Mouse (Mus musculus): ENCODE results near the gene Pkdrej.
"Not testable (repeated sequence)": the region's sequence is repeated elsewhere in the genome, so short reads cannot be mapped to it uniquely, and the experiment has no call there.

Pkdrej gene

DNA sequence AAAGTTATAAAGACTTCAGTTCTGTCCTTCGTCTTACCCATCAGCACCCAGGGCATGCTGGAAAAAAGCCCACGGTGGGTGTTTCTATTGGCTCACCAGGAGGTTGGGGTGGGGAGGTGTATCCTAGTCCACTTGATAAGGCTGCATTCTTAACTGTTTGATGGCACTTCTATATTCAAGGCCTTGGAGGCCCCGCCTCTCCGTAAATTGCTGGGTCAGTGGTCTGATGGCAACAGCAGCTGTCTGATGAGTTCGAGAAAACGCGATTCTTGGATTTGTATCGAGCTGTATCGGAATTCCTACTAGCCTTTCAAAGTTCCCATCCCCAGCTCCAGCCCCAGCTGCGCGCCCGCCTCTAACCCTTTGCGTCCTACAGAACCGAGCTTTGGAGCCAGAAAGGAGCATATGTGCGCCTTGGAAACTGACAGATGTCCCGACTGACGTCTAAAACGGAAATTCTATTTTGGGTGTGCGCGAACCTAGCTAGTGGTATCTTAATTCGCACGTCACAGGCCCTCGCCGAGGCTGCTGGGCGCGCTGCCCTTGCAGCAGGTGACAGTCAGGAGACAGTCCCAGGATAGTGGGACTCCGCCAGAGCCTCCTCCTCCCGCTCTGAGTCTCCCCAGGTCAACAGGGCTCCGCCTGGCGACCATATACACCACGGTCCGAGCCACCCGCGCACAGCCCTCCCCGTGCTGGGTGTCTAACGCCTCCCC lies 10.6 kb downstream of the Pkdrej start:
- in situ Hi-C loops (cut with MboI, MseI) = loop anchor here (5.0 kb wide), 1 partner anchor 94 kb away; no protein-coding TSS in a partner anchor

DNA sequence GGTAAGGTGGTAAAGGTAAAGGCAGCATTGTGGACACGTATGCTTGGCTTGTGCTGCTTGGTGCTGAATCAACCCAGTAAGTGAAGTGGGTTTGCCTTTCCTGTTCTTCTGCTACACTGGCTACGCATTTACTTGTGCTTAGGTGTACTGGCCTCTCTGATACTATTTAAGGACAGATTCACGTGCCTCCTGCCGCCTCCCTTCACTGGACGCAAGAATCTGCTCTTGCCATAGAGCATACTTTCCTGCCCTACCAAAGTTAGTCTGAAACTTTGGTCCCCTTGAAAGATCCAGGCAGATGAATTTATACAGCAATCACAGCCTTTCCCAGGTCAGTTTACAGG lies 11.1 kb downstream of the Pkdrej start:
- in situ Hi-C loops (cut with MboI, MseI) = loop anchor here (5.0 kb wide), 1 partner anchor 93 kb away; no protein-coding TSS in a partner anchor

DNA sequence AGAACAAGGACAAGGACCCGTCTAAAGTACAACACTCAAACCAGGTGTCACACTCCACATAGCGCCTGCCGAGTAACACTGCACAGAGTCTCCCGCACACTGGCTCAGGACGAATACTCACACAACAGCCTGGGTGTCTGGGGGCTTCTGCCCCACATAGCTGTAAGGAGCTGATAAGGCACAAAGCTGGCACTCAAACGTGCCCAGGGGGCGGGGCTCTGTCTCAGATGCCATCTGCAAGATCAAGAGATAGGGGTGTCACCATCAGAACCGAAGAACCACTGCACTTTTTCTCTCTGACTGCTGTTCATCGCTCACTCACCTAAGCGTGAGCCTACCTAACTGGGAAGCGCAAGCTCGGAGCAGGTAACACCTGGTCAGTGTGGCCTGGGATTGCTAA lies 12.4 kb downstream of the Pkdrej start:
- in situ Hi-C loops (cut with MboI, MseI) = no loop called here

GRCm38 (mm10) chr15:85808434-85808833 lies 13.1 kb downstream of the Pkdrej start:
- in situ Hi-C loops (cut with MboI, MseI) = no loop called here

GRCm38 (mm10) chr15:85808031-85808430 lies 13.5 kb downstream of the Pkdrej start:
- in situ Hi-C loops (cut with MboI, MseI) = no loop called here

- in situ Hi-C loops (cut with MboI, MseI) = no loop called here
Measured at GRCm38 (mm10) chr15:85807404-85807803, 14.1 kb downstream of the Pkdrej start.

GRCm38 (mm10) chr15:85806886-85807285 lies 14.6 kb downstream of the Pkdrej start:
- in situ Hi-C loops (cut with MboI, MseI) = no loop called here

DNA sequence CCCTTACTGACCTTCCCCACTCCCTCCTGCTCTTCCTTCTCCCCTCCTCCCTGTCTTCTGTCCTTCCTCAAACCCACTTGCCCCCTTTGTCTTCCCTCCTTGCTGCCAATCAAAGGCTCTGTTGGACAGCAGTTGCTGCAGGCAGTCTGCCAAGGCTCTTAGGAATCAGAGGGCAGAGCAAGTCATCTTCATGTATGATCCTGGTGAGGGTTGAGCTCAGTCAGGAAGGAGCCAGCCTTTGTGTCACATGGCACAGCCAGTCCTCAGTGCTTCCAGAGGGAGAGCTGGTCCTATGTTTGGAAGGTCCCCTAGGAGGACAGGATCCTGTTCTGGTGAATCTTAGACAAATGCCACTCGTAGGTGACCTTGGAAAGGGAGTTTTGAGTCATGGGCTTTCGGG lies 18.6 kb downstream of the Pkdrej start:
- in situ Hi-C loops (cut with MboI, MseI) = no loop called here

GRCm38 (mm10) chr15:85798676-85799075 lies 22.9 kb downstream of the Pkdrej start:
- in situ Hi-C loops (cut with MboI, MseI) = no loop called here

DNA sequence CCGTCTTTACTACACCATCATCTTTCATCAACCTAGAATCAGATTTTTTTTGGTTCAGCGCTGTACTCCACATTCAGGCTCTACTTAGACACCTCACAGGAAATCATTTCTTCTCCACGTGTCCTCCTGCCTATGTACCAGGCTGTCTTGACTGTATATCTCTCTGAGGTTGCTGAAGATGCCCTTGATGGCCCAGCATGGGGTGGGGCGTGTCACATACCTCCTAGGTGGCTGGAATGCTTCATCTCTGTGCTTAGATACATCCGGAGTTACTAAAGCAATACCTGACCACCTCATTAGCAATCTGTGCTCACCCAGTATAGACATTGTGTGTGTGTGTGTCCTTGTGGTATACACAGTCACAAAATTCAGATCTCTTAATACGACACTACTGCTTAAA lies 26.0 kb downstream of the Pkdrej start:
- in situ Hi-C loops (cut with MboI, MseI) = no loop called here

GRCm38 (mm10) chr15:85792819-85793218 lies 28.7 kb downstream of the Pkdrej start:
- in situ Hi-C loops (cut with MboI, MseI) = no loop called here

GRCm38 (mm10) chr15:85791449-85791848 lies 30.1 kb downstream of the Pkdrej start:
- in situ Hi-C loops (cut with MboI, MseI) = no loop called here

DNA sequence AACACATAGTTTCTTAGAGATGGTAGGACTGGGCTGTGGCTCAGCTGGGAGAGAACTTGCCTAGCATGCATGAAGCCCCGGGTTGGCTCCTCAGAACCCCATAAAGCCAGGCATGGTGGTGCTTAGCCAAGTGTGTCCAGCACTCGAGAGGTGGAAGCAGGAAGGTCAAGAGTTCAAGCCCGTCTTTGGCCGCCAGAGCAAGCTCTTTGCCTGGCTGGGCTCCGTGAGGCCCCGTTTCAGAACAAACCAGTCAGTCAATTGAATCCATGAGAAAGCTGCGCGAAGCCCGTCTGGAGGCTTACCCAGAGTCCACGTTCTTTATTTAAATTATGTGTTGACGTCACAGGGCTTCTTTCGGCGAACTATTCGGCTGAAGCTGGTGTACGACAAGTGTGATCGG lies 32.9 kb downstream of the Pkdrej start:
- in situ Hi-C loops (cut with MboI, MseI) = no loop called here

DNA sequence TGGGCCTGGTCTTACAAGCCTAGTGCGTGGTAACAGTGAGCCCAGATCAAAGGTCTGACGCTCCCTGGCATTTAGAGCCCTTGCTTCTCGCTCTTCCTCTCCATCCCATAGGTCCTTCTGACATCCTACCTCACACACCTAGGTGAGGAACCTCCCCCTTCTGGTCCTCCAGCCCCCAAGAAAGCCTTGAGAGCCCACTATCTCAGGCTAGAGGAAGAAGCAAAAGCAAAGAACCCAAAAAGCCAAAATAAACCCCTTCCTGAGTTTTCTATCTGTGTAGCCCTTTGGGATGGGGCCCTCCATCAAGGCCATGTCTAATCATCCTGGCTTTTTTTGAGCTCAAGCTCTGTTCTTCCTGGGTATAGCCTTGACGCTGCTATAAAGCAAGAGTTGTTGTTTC lies 33.5 kb downstream of the Pkdrej start:
- in situ Hi-C loops (cut with MboI, MseI) = no loop called here

DNA sequence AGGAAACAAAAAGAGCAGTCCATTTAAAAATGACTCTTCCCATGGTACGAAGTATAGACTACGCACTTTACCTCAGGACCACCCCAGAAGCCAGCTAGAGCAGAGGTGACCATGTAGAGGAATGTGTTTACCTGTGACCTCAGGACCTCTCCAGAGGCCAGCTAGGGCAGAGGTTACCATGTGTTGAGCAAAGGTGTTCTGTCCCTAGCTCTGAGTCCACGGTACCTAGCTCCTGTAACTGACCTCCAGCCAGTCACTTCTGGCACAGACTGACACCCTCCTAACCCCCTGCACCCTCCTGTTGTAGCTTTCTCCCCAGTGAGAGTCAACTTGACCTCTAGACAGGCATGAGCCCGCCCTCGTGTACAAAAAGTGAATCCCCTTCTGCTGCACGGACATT lies 34.1 kb downstream of the Pkdrej start:
- in situ Hi-C loops (cut with MboI, MseI) = no loop called here

DNA sequence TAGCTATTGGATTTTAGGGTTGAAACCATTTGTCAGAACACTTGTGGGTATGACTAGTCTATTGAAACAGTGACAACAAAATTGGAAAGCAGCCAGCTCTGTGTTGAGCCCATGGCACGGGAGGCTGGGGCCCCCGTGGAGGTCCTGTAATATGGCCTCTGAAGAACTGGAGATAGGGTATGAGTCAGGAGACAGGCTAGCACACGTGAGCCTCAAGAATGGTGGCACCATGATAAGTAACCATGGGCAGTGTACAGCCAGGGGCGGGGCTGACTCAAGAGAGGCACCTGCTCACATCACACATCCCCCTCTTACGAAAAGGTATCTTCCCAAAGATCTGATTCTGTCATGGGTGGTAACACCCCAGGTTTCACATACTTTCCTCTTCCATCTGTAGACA lies 34.8 kb downstream of the Pkdrej start:
- in situ Hi-C loops (cut with MboI, MseI) = no loop called here

DNA sequence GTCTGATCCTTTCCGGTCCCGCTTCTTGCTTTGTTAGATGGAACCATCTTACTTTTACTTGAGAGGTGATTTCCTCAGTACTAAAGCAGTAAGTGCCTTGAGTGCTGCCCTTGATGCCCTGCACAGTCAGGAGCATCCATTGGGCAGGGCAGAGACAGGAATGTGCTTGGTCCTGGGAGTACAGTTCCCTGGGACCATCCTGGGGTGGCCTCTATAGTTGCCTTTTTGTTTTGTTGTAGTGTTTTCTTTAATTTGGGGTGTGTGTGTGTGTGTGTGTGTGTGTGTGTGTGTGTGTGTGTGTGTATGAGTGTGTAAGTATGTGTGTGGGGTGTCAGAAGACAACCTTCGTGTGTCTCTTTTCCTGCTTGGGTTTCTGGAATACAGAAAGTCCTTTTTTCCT lies 37.2 kb downstream of the Pkdrej start:
- in situ Hi-C loops (cut with MboI, MseI) = no loop called here

GRCm38 (mm10) chr15:85783146-85783545 lies 38.4 kb downstream of the Pkdrej start:
- in situ Hi-C loops (cut with MboI, MseI) = no loop called here

GRCm38 (mm10) chr15:85778891-85779290 lies 42.6 kb downstream of the Pkdrej start:
- in situ Hi-C loops (cut with MboI, MseI) = not testable (repeated sequence)

- in situ Hi-C loops (cut with MboI, MseI) = no loop called here
Measured at GRCm38 (mm10) chr15:85776771-85777170, 44.8 kb downstream of the Pkdrej start.

GRCm38 (mm10) chr15:85776241-85776640 lies 45.3 kb downstream of the Pkdrej start:
- in situ Hi-C loops (cut with MboI, MseI) = no loop called here

- in situ Hi-C loops (cut with MboI, MseI) = no loop called here
Measured at GRCm38 (mm10) chr15:85775001-85775400, 46.5 kb downstream of the Pkdrej start.

- in situ Hi-C loops (cut with MboI, MseI) = no loop called here
Measured at GRCm38 (mm10) chr15:85774419-85774818, 47.1 kb downstream of the Pkdrej start.

DNA sequence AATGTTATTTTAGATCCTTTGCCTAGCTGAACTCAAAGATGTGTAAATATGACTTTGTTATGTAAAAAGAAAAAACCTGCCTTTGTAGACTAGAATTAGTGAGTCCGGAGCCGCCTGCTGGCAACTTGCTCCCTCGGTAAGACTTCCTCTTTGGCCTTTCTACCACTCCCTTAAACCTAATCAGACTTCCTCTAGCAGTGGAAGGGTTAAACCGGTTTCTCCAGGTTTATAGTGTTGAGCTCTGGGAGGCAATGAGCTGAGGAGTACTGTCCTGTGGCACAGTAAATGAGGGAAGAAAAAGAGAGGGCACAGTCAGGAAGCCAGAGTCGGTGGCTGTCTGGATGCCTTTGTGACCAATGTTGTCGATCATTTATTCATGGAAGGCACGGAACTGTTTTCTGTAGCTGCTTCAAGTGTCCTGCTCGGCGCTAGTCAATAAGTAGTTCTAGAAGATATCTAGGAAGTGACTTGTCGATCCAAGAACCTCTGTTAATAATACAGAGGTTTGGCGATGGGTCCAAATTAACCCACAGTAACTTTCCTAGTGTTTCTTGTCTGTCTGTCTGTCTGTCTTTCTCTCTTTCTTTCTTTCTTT lies 49.3 kb downstream of the Pkdrej start:
- in situ Hi-C loops (cut with MboI, MseI) = no loop called here
